Mouse (Mus musculus) kidney, postnatal 36 days (tissue): Measurements from ENCODE around the gene C130060K24Rik.

ENCODE experiments used
- DNase-seq, 2 experiments: peaks; one replicate each; pipeline ENCODE4 v3.0.0; 2021 to 2022; ENCODE audit warnings: mixed read lengths in 2 of 2

Gene C130060K24Rik

GRCm38 (mm10) chr6:65380918-65381772 is at the start of gene C130060K24Rik:
Gene C130060K24Rik (plus strand): TSS chr6:65381105.
- DNase-seq, result peak in 1 of 2 experiments; percentile 4

GRCm38 (mm10) chr6:65334246-65334645 is 46.7 kb upstream of the C130060K24Rik start:
- DNase-seq, result no peak

GRCm38 (mm10) chr6:65339391-65339790 is 41.5 kb upstream of the C130060K24Rik start:
- no peak for DNase-seq

GRCm38 (mm10) chr6:65341360-65341759 is 39.5 kb upstream of the C130060K24Rik start:
- DNase-seq, result no peak

GRCm38 (mm10) chr6:65347736-65348135 is 33.2 kb upstream of the C130060K24Rik start:
- DNase-seq, result no peak

GRCm38 (mm10) chr6:65348255-65348654 is 32.6 kb upstream of the C130060K24Rik start:
- no peak for DNase-seq

GRCm38 (mm10) chr6:65351622-65352021 is 29.3 kb upstream of the C130060K24Rik start:
- no peak for DNase-seq

GRCm38 (mm10) chr6:65375918-65376317 is 5.0 kb upstream of the C130060K24Rik start:
- no peak for DNase-seq

- DNase-seq, result no peak
Measured at GRCm38 (mm10) chr6:65421888-65422287, 41.0 kb downstream of the C130060K24Rik start.

- no peak for DNase-seq
Measured at GRCm38 (mm10) chr6:65427065-65427464, 46.2 kb downstream of the C130060K24Rik start.

GRCm38 (mm10) chr6:65433159-65433558 is 52.3 kb downstream of the C130060K24Rik start:
- no peak for DNase-seq

- peak; percentile 13 to 23 for DNase-seq
Measured at GRCm38 (mm10) chr6:65453465-65453864, 72.6 kb downstream of the C130060K24Rik start.

GRCm38 (mm10) chr6:65465294-65465693 is 84.4 kb downstream of the C130060K24Rik start:
- DNase-seq, result no peak

- no peak for DNase-seq
Measured at GRCm38 (mm10) chr6:65470320-65470719, 89.4 kb downstream of the C130060K24Rik start.

GRCm38 (mm10) chr6:65472455-65472854 is 91.5 kb downstream of the C130060K24Rik start:
- no peak for DNase-seq

- no peak for DNase-seq
Measured at GRCm38 (mm10) chr6:65498786-65499185, 117.9 kb downstream of the C130060K24Rik start.
